Mouse (Mus musculus) CH12.LX (cell line): ENCODE results near the gene Scgb1a1.

ENCODE experiments used
- MAZ ChIP-seq: IDR thresholded peaks from 2 replicates; pipeline ENCODE4 v1.6.1; 2012; ENCODE audit warnings: low read depth, mild to moderate bottlenecking, inconsistent platforms, low read length, improper control_type of control experiment, moderate library complexity
- POLR2A ChIP-seq: IDR thresholded peaks from 2 replicates; pipeline ENCODE4 v1.6.1; 2011; ENCODE audit warnings: low read depth, mild to moderate bottlenecking, improper control_type of control experiment, low read length
- TCF12 ChIP-seq: IDR thresholded peaks from 2 replicates; pipeline ENCODE4 v1.6.1; 2014; ENCODE audit warnings: low read depth, mild to moderate bottlenecking, inconsistent platforms, low read length, improper control_type of control experiment
- ZMIZ1 ChIP-seq: IDR thresholded peaks from 2 replicates; pipeline ENCODE4 v1.6.1; 2012; ENCODE audit warnings: low read depth, mild to moderate bottlenecking, inconsistent platforms, low read length, improper control_type of control experiment

- TF ChIP-seq POLR2A (no peak), ZMIZ1 (no peak), TCF12 (no peak), MAZ (no peak)
These were observed 2.4 kb upstream of the Scgb1a1 start for GRCm38 (mm10) chr19:9090191-9090590.
